Mouse (Mus musculus): ENCODE data around the gene Edn1.

DNA sequence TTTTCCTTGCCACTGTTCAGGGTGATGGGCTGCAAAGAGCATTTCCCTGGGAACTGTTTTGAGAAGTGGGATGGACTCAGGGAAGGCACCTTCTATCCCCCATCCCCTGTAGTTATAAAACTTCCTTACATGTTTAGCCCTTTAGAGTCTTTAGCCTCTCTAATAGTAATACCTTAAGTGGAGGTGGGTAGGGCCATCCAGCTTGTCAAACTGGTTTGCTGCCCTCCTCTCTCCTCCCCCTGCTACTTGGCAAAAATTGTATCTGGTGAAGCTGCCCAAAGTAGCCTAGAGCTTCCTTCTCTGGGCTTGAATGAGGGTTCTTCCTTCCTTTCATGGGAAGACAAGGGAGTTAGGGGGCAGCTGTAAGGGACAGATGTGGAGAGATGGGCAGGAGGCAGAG lies 2.5 kb upstream of the Edn1 start:
- TF ChIP-seq POLR2A (IDR thresholded peaks at IDR 0.05; ENCODE audit: extremely low read depth, insufficient read depth, low read length) = no peak
- TF ChIP-seq CTCF (IDR thresholded peaks at IDR 0.05; ENCODE audit: extremely low read depth, insufficient read depth, low read length) = no peak

Measured in cortical plate, adult 2 months (tissue).